Mouse (Mus musculus) intestine, embryonic 14.5 days (tissue): ENCODE measurements around the gene Serinc2. TPM values are rescaled to one million over a fixed set of nuclear protein-coding genes. Genes with fewer than 3 reads are reported as not detected.

Experiments used
- ATAC-seq: fragments of 200-750 bp; cut with Nextera tagmentation; replicated peaks from 2 replicates; pipeline ENCODE4 v1.8.0; 2017; ENCODE audit warnings: low read depth, moderate number of reproducible peaks, moderate TSS enrichment, moderate library complexity; ENCODE audit not compliant: low FRiP score, low TSS enrichment
- DNase-seq: peaks from one replicate; pipeline ENCODE4 v3.0.0-alpha.2; 2018; ENCODE audit warnings: low spot score
- H3K27ac ChIP-seq: fragments of 300-500 bp; sonication (generic); 2 replicates; pipeline ENCODE4 v1.5.1; 2014; ENCODE audit warnings: low read depth, mild to moderate bottlenecking, control low read depth
- H3K27me3 ChIP-seq: fragments of 300-500 bp; sonication (generic); replicated peaks from 2 replicates; pipeline ENCODE4 v1.6.1; 2014; ENCODE audit warnings: low read length, control low read depth; ENCODE audit not compliant: control insufficient read depth, insufficient read depth
- H3K36me3 ChIP-seq: fragments of 300-500 bp; sonication (generic); 2 replicates; pipeline ENCODE4 v1.6.1; 2014; ENCODE audit warnings: low read length, control low read depth; ENCODE audit not compliant: control insufficient read depth, insufficient read depth
- H3K4me1 ChIP-seq: fragments of 300-500 bp; sonication (generic); replicated peaks from 2 replicates; pipeline ENCODE4 v1.6.1; 2014; ENCODE audit warnings: low read length, control low read depth, mixed read lengths; ENCODE audit not compliant: control insufficient read depth, insufficient read depth
- H3K4me2 ChIP-seq: fragments of 300-500 bp; sonication (generic); 2 replicates; pipeline ENCODE4 v1.6.1; 2014; ENCODE audit warnings: low read length
- H3K4me3 ChIP-seq: fragments of 300-500 bp; sonication (generic); 2 replicates; pipeline ENCODE4 v1.5.1; 2014; ENCODE audit warnings: low read depth, low read length, control low read depth, mixed read lengths
- H3K9ac ChIP-seq: fragments of 300-500 bp; sonication (generic); 2 replicates; pipeline ENCODE4 v1.6.1; 2014; ENCODE audit warnings: mild to moderate bottlenecking, low read length
- H3K9me3 ChIP-seq: fragments of 300-500 bp; sonication (generic); 2 replicates; pipeline ENCODE4 v1.6.1; 2016; ENCODE audit warnings: low read length, control low read depth; ENCODE audit not compliant: control insufficient read depth
- WGBS: fragments of 180-500 bp; shearing (Covaris S2); extraction: QIAGEN DNeasy Blood & Tissue Kit; methylation state at CpG from one replicate; pipeline ENCODE4 v1.1.7; 2014; 5-methylcytosine and 5-hydroxymethylcytosine counted together
- polyA plus RNA-seq: library from polyadenylated mRNA; unstranded; fragments of >200 nt; fragmentation: Nextera tagmentation; extraction: Ambion mirVana; gene quantifications from 2 replicates; pipeline ENCODE4 v1.2.1, GENCODE M21; 2014

The Serinc2 gene
- polyA plus RNA-seq, result 24.1 and 25.3 TPM in 2 replicates

- WGBS, result 56% methylated on average over 2 of the region's 2 CpGs
Observed at GRCm38 (mm10) chr4:130279105-130279504, at the start of gene Serinc2. Gene Serinc2 (minus strand): TSS chr4:130279205.

DNA sequence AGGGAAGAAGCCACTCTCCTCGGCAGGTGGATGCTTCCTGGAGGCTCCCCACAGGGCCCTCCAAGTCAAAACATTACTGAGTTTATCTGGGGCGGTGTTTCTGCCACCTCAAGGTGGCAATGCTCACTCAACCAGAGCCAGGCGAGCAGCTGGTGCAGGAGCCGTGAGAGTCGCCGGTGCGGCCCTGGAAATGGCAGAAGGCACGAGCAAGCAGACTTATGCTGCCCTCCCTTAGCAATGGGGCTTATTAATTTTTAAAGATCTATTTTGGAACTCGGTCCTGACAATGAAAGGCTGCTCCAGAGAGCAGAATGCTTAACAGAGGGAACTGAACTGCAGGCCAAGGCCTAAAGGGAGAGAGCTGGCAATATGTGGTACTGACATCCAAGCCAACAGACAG lies 48.4 kb upstream of the Serinc2 start:
- ATAC-seq, result no peak
- Histone ChIP-seq H3K9me3 (no peaks in the 10 kb centered on the region), H3K4me1 (no peaks in the 10 kb centered on the region), H3K4me2 (no peak overlapping the region), H3K4me3 (no peak overlapping the region), H3K27me3 (no peaks in the 10 kb centered on the region), H3K27ac (no peak overlapping the region), H3K36me3 (peaks cover 74% of the 10 kb centered on the region), H3K9ac (no peak overlapping the region)
- WGBS, result 88% methylated on average over 9 of the region's 9 CpGs
- DNase-seq, result no peak

More at GRCm38 (mm10) chr4:130279105-130279504, at the start of gene Serinc2:
- Histone ChIP-seq H3K9ac (no peak within 1 kb of the TSS), H3K4me2 (no peak within 1 kb of the TSS), H3K9me3 (no peaks in the 10 kb centered on the region), H3K4me1 (no peaks in the 10 kb centered on the region), H3K4me3 (no peak within 1 kb of the TSS), H3K27me3 (peaks cover 20% of the 10 kb centered on the region), H3K27ac (no peak within 1 kb of the TSS), H3K36me3 (no peaks in the 10 kb centered on the region)
- no peak for ATAC-seq
- no peak for DNase-seq

DNA sequence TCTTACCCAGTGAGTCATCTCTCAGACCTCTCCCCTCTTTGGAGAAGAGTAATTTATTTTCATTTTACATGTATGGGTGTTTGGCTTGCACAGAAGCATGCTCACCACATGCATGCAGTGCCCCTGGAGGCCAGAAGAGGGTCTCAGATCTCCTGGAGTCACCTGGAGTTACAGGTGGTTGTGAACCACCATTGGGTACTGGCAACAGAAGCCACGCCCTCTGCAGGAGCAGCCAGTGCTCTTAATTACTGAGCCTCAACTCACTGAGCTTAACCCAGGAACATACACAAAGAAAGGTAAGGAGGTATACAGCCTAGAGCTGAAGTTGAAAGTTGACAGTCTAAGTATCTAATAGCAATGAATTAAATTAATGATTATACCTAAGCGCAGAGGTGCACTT lies 46.4 kb upstream of the Serinc2 start:
- ATAC-seq (no peak), DNase-seq (no peak)
- no peak overlapping the region for H3K4me2 ChIP-seq
- H3K27me3 ChIP-seq, result no peaks in the 10 kb centered on the region
- H3K27ac ChIP-seq, result no peak overlapping the region
- H3K9ac ChIP-seq, result no peak overlapping the region
- H3K4me1 ChIP-seq, result no peaks in the 10 kb centered on the region
- 97% methylated on average over 2 of the region's 2 CpGs for WGBS
- no peaks in the 10 kb centered on the region for H3K9me3 ChIP-seq
- H3K4me3 ChIP-seq, result no peak overlapping the region
- peaks cover 67% of the 10 kb centered on the region for H3K36me3 ChIP-seq

DNA sequence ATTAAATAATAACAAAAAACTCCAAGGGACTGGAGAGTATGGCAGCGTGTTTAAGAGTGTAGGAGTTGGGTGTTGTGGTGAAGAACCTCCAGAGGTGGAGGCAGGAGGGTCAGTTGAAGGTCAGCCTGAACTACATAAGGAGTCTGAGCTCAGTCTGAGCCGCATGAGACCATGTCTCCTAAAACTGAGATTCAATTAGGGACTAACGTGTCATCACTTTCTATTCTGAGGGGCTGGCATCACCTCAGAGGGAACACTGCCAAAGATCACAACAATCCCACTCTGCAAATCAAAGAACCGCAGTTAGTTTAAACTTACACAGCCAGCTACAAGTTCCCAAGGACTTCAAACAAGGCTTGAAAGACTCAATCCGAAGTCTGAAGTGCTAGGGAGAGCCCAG lies 44.6 kb upstream of the Serinc2 start:
- peaks cover 63% of the 10 kb centered on the region for H3K36me3 ChIP-seq
- H3K27ac ChIP-seq, result no peak overlapping the region
- H3K9me3 ChIP-seq, result no peaks in the 10 kb centered on the region
- 86% methylated on average over 5 of the region's 5 CpGs for WGBS
- H3K4me2 ChIP-seq, result no peak overlapping the region
- H3K4me1 ChIP-seq, result no peaks in the 10 kb centered on the region
- no peak overlapping the region for H3K4me3 ChIP-seq
- no peak overlapping the region for H3K9ac ChIP-seq
- ATAC-seq, result no peak
- no peak for DNase-seq
- H3K27me3 ChIP-seq, result no peaks in the 10 kb centered on the region

GRCm38 (mm10) chr4:130323165-130323564 lies 44.2 kb upstream of the Serinc2 start:
- Histone ChIP-seq H3K4me1 (no peaks in the 10 kb centered on the region), H3K27ac (no peak overlapping the region), H3K4me3 (no peak overlapping the region), H3K9ac (no peak overlapping the region), H3K27me3 (no peaks in the 10 kb centered on the region), H3K9me3 (no peaks in the 10 kb centered on the region), H3K36me3 (peaks cover 61% of the 10 kb centered on the region), H3K4me2 (no peak overlapping the region)
- no peak for ATAC-seq
- 83% methylated on average over 1 of the region's 1 CpGs for WGBS
- DNase-seq, result no peak

DNA sequence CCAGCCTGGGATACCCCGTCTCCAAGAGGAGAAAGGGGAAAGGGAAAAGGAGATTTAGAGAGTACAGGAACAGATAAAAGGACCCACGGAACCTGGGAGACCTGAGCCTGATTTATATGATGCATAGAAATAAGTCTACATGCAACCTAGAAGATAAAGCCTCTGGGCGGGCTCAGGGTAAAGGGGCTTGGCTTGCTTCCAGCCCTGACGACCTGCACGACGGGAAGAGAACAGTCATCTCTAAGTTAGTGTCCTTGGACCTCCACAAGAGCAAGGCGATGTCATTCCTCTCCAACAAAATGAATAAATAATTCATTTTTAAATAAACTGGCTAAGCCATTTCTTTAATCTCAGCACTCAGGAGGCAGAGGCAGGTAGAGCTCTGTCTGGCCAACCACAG lies 43.6 kb upstream of the Serinc2 start:
- H3K4me2 ChIP-seq, result no peak overlapping the region

DNA sequence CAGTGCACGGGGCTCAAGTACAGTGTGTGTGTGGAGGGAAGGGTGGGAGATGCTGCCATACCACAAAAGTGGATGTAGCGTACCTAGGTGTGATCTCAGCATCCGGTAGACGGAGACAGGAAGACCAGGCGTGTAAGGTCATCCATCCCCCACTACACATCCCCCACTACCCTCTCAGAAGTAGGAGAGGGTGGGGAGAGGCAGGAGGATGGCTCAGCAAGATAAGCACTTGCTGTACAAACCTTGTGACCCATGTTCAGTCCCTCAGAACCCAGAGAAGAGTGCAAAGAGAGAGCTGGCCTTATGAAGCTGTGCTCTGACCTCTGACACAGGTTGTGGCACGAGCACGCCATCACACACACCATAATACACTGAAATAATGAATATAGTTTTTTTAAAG lies 42.6 kb upstream of the Serinc2 start:
- no peak overlapping the region for H3K9ac ChIP-seq
- no peak for ATAC-seq

More for the DNA sequence above, 43.6 kb upstream of the Serinc2 start:
- Histone ChIP-seq H3K27ac (no peak overlapping the region), H3K9me3 (no peaks in the 10 kb centered on the region), H3K27me3 (no peaks in the 10 kb centered on the region), H3K9ac (no peak overlapping the region), H3K36me3 (peaks cover 58% of the 10 kb centered on the region), H3K4me1 (no peaks in the 10 kb centered on the region), H3K4me3 (no peak overlapping the region)
- DNase-seq, result no peak
- WGBS, result 76% methylated on average over 7 of the region's 7 CpGs
- ATAC-seq, result no peak

GRCm38 (mm10) chr4:130319564-130319963 lies 40.6 kb upstream of the Serinc2 start:
- H3K36me3 ChIP-seq, result peaks cover 47% of the 10 kb centered on the region
- H3K27ac ChIP-seq, result no peak overlapping the region
- no peak overlapping the region for H3K4me3 ChIP-seq
- no peaks in the 10 kb centered on the region for H3K9me3 ChIP-seq
- H3K9ac ChIP-seq, result no peak overlapping the region
- WGBS, result 83% methylated on average over 7 of the region's 7 CpGs
- no peak overlapping the region for H3K4me2 ChIP-seq
- H3K27me3 ChIP-seq, result no peaks in the 10 kb centered on the region
- no peak for DNase-seq
- H3K4me1 ChIP-seq, result 0 out of 2 replicates have a peak, but pooled peaks cover 4% of the 10 kb centered on the region
- no peak for ATAC-seq

More for the DNA sequence above, 42.6 kb upstream of the Serinc2 start:
- no peak overlapping the region for H3K4me2 ChIP-seq
- H3K27ac ChIP-seq, result no peak overlapping the region
- no peak overlapping the region for H3K4me3 ChIP-seq
- peaks cover 53% of the 10 kb centered on the region for H3K36me3 ChIP-seq
- H3K9me3 ChIP-seq, result no peaks in the 10 kb centered on the region
- no peak for DNase-seq
- no peaks in the 10 kb centered on the region for H3K4me1 ChIP-seq
- WGBS, result 89% methylated on average over 7 of the region's 7 CpGs
- no peaks in the 10 kb centered on the region for H3K27me3 ChIP-seq

GRCm38 (mm10) chr4:130318122-130318521 lies 39.1 kb upstream of the Serinc2 start:
- Histone ChIP-seq H3K4me3 (no peak overlapping the region), H3K4me1 (0 out of 2 replicates have a peak, but pooled peaks cover 4% of the 10 kb centered on the region), H3K9me3 (no peaks in the 10 kb centered on the region), H3K9ac (no peak overlapping the region), H3K4me2 (no peak overlapping the region), H3K27ac (no peak overlapping the region), H3K36me3 (peaks cover 42% of the 10 kb centered on the region), H3K27me3 (no peaks in the 10 kb centered on the region)
- WGBS, result 62% methylated on average over 3 of the region's 3 CpGs
- ATAC-seq, result no peak
- no peak for DNase-seq
